Mouse (Mus musculus) stomach, embryonic 16.5 days (tissue): ENCODE data around the gene Hsf4. TPM values are rescaled to one million over a fixed set of nuclear protein-coding genes. Genes with fewer than 3 reads are reported as not detected.
"Not testable (repeated sequence)": the region's sequence is repeated elsewhere in the genome, so short reads cannot be mapped to it uniquely, and the experiment has no call there.

Experiments used
- ATAC-seq: fragments of 200-750 bp; cut with Nextera tagmentation; 2 replicates; pipeline ENCODE4 v1.8.0; 2017; ENCODE audit warnings: moderate number of reproducible peaks, moderate TSS enrichment; ENCODE audit not compliant: insufficient read depth, low FRiP score
- H3K27ac ChIP-seq: fragments of 300-500 bp; sonication (generic); 2 replicates; pipeline ENCODE4 v1.5.1; 2014; ENCODE audit warnings: low read length
- H3K27me3 ChIP-seq: fragments of 300-500 bp; sonication (generic); 2 replicates; pipeline ENCODE4 v1.6.1; 2014; ENCODE audit warnings: low read length, control low read depth, mixed read lengths; ENCODE audit not compliant: control insufficient read depth, insufficient read depth
- H3K36me3 ChIP-seq: fragments of 300-500 bp; sonication (generic); 2 replicates; pipeline ENCODE4 v1.6.1; 2014; ENCODE audit warnings: low read length; ENCODE audit not compliant: control insufficient read depth, insufficient read depth
- H3K4me1 ChIP-seq: fragments of 300-500 bp; sonication (generic); 2 replicates; pipeline ENCODE4 v1.6.1; 2014; ENCODE audit warnings: low read length, control low read depth, mixed read lengths; ENCODE audit not compliant: control insufficient read depth, insufficient read depth
- H3K4me2 ChIP-seq: fragments of 300-500 bp; sonication (generic); 2 replicates; pipeline ENCODE4 v1.6.1; 2014; ENCODE audit warnings: low read depth, low read length, mixed read lengths
- H3K4me3 ChIP-seq: fragments of 300-500 bp; sonication (generic); replicated peaks from 2 replicates; pipeline ENCODE4 v1.5.1; 2014; ENCODE audit warnings: mild to moderate bottlenecking, low read length
- H3K9ac ChIP-seq: fragments of 300-500 bp; sonication (generic); 2 replicates; pipeline ENCODE4 v1.6.1; 2014; ENCODE audit warnings: low read length
- H3K9me3 ChIP-seq: fragments of 300-500 bp; sonication (generic); replicated peaks from 2 replicates; pipeline ENCODE4 v1.6.1; 2016; ENCODE audit warnings: low read length, control low read depth; ENCODE audit not compliant: control insufficient read depth
- WGBS: fragments of 180-500 bp; shearing (Covaris S2); extraction: QIAGEN DNeasy Blood & Tissue Kit; methylation state at CpG from one replicate; pipeline ENCODE4 v1.1.7; 2014; 5-methylcytosine and 5-hydroxymethylcytosine counted together
- polyA plus RNA-seq: library from polyadenylated mRNA; unstranded; fragments of >200 nt; fragmentation: Nextera tagmentation; extraction: Ambion mirVana; gene quantifications from 2 replicates; pipeline ENCODE4 v1.2.1, GENCODE M21; 2015

The Hsf4 gene
- polyA plus RNA-seq, 1 experiment from 2014 or later = not detected

DNA sequence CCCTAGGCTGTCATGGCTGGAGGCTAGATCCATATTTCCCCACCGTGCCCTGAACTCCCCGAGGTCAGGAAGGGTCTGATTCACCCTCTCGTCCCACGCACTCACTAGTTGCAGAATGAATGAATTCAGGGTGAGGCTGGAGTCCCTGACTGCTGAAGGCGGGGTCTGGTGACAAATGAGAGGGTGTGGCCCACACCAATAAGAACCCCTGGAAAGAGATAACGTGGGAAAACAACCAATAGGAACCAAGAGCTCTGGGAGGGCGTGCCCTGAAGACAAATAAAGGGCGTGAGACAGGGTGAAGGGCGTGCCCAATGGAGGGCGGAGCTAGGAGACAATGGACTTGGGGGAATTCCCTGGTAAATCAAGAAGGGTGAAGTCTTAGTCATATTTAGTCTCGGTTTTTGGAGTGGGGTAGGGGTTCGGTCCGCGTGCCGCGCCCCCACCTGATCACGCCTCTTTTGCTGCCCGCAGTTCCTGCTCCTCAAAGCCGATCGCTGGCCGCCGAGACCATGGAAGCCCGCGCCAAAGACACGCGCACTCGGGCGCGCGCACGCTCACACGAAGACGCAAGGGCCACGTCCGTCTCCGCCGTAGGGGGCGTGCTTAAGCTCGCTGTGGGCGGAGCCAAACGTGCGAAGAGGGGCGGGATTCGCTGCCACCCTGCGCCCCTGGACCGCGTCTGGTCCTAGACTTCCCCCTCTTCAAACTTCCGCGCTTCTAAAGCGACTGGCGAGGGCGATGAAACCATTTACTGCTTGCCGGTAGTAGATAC, 19.5 kb downstream of the Hsf4 start:
- Histone ChIP-seq H3K9me3 (no peaks in the 10 kb centered on the region), H3K27ac (peak overlapping the region; percentile 87), H3K4me1 (peaks cover 21% of the 10 kb centered on the region), H3K9ac (peak overlapping the region; percentile 71), H3K4me3 (peak overlapping the region; percentile 64), H3K4me2 (peak overlapping the region; percentile 93), H3K36me3 (no peaks in the 10 kb centered on the region), H3K27me3 (peaks cover 6% of the 10 kb centered on the region; the same call in 1 of the 2 replicates)
- WGBS = under 1% methylated on average over 53 of the region's 53 CpGs
- peak; percentile 93 for ATAC-seq

- H3K36me3 ChIP-seq = no peaks in the 10 kb centered on the region
- H3K9ac ChIP-seq = peak within 1 kb of the TSS; percentile 71
- no peaks in the 10 kb centered on the region for H3K9me3 ChIP-seq
- under 1% methylated on average over 43 of the region's 43 CpGs for WGBS
- ATAC-seq = peak; percentile 5; the same call in 1 of the 2 replicates
- peak within 1 kb of the TSS; percentile 64 for H3K4me3 ChIP-seq
- H3K27me3 ChIP-seq = peaks cover 6% of the 10 kb centered on the region; the same call in 1 of the 2 replicates
- H3K4me2 ChIP-seq = peak within 1 kb of the TSS; percentile 93
- H3K27ac ChIP-seq = peak within 1 kb of the TSS; percentile 87
- peaks cover 21% of the 10 kb centered on the region for H3K4me1 ChIP-seq
Observed at GRCm38 (mm10) chr8:105289805-105290460, 20.3 kb downstream of the Hsf4 start, which contains the start of gene 4931428F04Rik. Gene 4931428F04Rik, minus strand, starts transcription at chr8:105289864.

DNA sequence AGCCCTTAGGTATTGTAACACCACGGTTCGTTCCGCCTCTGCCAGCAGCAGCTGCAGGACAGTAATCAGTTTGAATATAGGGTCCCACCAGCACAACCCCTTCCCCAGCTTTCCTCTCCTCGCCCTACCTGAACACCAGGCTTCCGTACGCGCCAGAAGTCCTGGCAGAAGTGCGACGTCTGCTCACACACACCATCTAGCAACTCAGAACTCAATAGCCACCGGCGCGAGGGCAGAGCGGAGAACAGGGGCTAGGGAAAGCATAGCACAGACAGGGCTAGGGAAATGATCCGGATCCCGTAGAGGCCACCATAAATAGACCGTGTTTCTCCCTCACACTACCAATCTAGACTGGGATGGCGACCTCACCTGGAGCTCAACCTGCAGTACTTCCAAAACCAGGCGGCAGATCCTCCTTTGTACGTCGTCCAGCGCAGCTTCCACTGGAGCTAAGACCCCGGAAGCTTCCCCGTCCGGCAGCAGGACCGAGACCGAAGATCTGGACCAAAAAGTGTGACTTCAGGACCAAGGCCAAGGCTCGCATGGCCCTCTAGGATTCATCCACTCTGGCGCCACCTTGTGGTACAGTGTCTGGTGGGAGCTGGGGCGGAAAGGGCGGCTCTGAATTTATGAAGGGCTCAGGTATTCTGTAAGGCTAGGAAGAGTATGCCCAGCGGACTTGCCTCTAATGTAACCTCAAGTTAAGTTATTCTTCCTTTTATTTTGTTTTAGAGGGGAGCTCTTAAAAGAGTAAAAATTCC, 21.1 kb downstream of the Hsf4 start:
- WGBS = 6% methylated on average over 31 of the region's 31 CpGs

DNA sequence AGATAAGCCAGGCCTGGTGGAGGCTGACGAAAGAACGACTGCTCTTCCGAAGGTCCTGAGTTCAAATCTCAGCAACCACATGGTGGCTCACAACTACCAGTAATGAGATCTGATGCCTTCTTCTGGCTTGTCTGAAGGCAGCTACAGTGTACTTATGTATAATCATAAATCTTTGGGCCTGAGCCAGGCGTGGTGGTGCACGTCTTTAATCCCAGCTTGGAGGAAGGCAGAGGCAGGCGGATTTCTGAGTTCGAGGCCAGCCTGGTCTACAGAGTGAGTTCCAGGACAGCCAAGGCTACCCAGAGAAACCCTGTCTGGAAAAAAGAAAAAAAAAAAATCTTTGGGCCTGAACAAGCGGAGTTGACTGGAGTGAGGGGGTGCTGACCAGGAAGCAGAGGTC, 21.8 kb downstream of the Hsf4 start:
- not testable (repeated sequence) for H3K36me3 ChIP-seq, H3K9ac ChIP-seq, H3K9me3 ChIP-seq, H3K4me3 ChIP-seq, H3K27me3 ChIP-seq, ATAC-seq, H3K27ac ChIP-seq, H3K4me2 ChIP-seq
- peaks cover 21% of the 10 kb centered on the region for H3K4me1 ChIP-seq
- 81% methylated on average over 8 of the region's 8 CpGs for whole genome bisulfite sequencing

More for the DNA sequence above, 21.1 kb downstream of the Hsf4 start:
- H3K9me3 ChIP-seq = no peaks in the 10 kb centered on the region
- H3K36me3 ChIP-seq = no peaks in the 10 kb centered on the region
- no peak for ATAC-seq
- no peak overlapping the region for H3K27ac ChIP-seq
- peaks cover 6% of the 10 kb centered on the region; the same call in 1 of the 2 replicates for H3K27me3 ChIP-seq
- peak overlapping the region; percentile 93 for H3K4me2 ChIP-seq
- peaks cover 21% of the 10 kb centered on the region for H3K4me1 ChIP-seq
- peak overlapping the region; percentile 64; the same call in 1 of the 2 replicates for H3K4me3 ChIP-seq
- no peak overlapping the region for H3K9ac ChIP-seq

- not testable (repeated sequence) for ATAC-seq, H3K4me3 ChIP-seq, H3K4me2 ChIP-seq, H3K27me3 ChIP-seq, H3K36me3 ChIP-seq, H3K9ac ChIP-seq, H3K27ac ChIP-seq, H3K9me3 ChIP-seq
- WGBS = 63% methylated on average over 3 of the region's 3 CpGs
- H3K4me1 ChIP-seq = peaks cover 23% of the 10 kb centered on the region
Observed at GRCm38 (mm10) chr8:105291802-105292201, 22.2 kb downstream of the Hsf4 start.

GRCm38 (mm10) chr8:105292471-105292870, 22.9 kb downstream of the Hsf4 start:
- Histone ChIP-seq H3K9me3 (no peaks in the 10 kb centered on the region), H3K4me3 (no peak overlapping the region), H3K27me3 (peaks cover 6% of the 10 kb centered on the region; the same call in 1 of the 2 replicates), H3K27ac (no peak overlapping the region), H3K4me2 (no peak overlapping the region), H3K9ac (no peak overlapping the region), H3K36me3 (no peaks in the 10 kb centered on the region), H3K4me1 (peaks cover 27% of the 10 kb centered on the region)
- ATAC-seq = no peak
- WGBS = 82% methylated on average over 7 of the region's 7 CpGs

- Histone ChIP-seq H3K9ac (no peak overlapping the region), H3K4me1 (peaks cover 27% of the 10 kb centered on the region), H3K4me3 (no peak overlapping the region), H3K9me3 (no peaks in the 10 kb centered on the region), H3K36me3 (no peaks in the 10 kb centered on the region), H3K27me3 (peaks cover 6% of the 10 kb centered on the region; the same call in 1 of the 2 replicates), H3K27ac (no peak overlapping the region), H3K4me2 (no peak overlapping the region)
- ATAC-seq = no peak
- WGBS = 65% methylated on average over 19 of the region's 19 CpGs
Observed at GRCm38 (mm10) chr8:105293405-105293804, 23.8 kb downstream of the Hsf4 start.

DNA sequence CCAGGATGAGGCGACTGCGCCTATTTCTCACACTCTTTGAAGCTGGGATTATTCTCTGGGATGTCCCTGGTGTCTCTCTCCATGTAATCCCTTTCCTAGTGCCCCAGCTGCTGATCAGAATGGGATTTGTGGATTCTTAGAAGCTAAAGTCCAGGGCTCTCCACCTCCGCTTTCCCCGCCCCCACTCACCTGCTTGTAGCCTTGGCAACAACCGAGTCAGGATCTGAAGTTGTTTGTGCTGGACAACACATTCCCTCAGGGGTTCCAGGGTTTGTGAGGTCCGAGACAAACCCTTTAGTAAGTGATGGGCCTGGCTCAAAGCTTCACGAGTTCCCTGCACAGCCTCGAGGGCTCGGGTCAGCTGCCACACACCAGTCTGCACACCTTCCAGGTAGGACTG, 25.2 kb downstream of the Hsf4 start:
- WGBS = 60% methylated on average over 9 of the region's 9 CpGs
- H3K27ac ChIP-seq = no peak overlapping the region
- no peak for ATAC-seq
- H3K27me3 ChIP-seq = peaks cover 6% of the 10 kb centered on the region; the same call in 1 of the 2 replicates
- H3K9me3 ChIP-seq = no peaks in the 10 kb centered on the region
- H3K36me3 ChIP-seq = no peaks in the 10 kb centered on the region
- H3K4me1 ChIP-seq = peaks cover 27% of the 10 kb centered on the region
- no peak overlapping the region for H3K4me2 ChIP-seq
- H3K4me3 ChIP-seq = no peak overlapping the region
- H3K9ac ChIP-seq = no peak overlapping the region; the same call in 1 of the 2 replicates
